Mouse (Mus musculus) urinary bladder, postnatal 36 days (tissue): ENCODE measurements around the gene Lrrc52.

Source experiments
- DNase-seq, 2 experiments: peaks; one replicate each; pipeline ENCODE4 v3.0.0; 2022; ENCODE audit warnings: low spot score in 2 of 2, mixed read lengths in 1 of 2

The Lrrc52 gene

GRCm38 (mm10) chr1:167466765-167467426, at the start of gene Lrrc52:
Lrrc52 (minus strand) TSS chr1:167466780.
- peak in 1 of 2 experiments; percentile 59 for DNase-seq

- no peak for DNase-seq
Observed at GRCm38 (mm10) chr1:167511621-167512020, 45.0 kb upstream of the Lrrc52 start.

DNA sequence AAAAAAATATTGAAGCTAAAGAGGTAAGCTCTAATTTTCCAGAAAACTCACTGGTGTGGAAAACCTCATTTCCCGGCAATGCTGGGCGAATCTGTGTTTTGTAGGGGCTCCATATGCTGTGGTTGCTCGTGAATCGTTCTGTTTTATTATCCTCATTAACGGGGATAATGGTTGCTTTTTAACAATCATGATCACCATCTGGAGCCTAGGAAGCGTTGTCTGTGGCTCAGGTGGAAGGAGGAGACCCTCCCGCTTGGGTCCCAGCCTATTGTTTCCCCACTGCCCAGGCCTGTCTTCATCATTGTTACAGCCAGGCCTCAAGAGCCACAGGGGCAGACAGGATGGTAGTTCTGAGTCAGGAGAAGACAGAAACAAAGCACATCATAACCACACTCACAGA, 39.5 kb upstream of the Lrrc52 start:
- no peak for DNase-seq

GRCm38 (mm10) chr1:167505427-167505826, 38.8 kb upstream of the Lrrc52 start:
- no peak for DNase-seq

- no peak for DNase-seq
Observed at GRCm38 (mm10) chr1:167499097-167499850, 32.7 kb upstream of the Lrrc52 start.

GRCm38 (mm10) chr1:167497991-167498390, 31.4 kb upstream of the Lrrc52 start:
- no peak for DNase-seq

DNA sequence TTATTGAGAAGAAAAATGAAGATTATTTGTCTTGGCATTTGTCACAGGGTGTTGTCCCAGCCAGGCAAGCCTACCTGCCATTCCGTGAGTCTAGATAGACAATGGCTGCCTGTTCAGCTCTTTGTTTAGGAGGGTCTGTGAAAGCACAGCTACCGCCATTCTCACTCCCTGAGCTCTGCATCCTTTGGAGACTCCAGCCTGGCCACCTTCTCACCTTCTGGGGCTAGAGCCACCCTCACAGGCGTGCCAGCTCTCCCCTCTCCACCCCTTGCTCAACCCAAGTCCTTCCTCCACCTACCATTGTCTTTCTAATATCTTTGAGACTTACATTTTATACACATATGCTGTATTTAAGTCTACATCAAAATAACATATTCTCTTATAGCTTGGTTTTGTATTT, 31.0 kb upstream of the Lrrc52 start:
- no peak for DNase-seq

DNA sequence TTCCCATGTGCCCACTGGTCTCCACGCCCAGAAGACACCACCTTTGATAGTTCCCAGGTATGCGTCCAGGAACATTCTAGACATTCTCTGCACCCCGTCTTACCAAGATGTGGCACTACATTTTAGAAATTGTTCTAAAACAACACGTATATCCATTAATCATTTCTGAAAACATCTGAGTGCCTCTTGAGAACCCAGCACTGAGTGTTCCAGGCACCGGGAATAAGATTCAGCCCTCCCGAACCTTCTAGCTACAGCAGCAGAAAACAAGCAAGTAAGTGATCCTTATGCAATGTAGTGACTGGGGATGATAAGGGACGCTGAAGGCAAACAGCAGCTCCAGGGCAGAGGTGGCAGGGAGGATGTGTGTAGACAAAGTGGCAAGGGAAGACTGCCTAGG, 24.9 kb upstream of the Lrrc52 start:
- no peak for DNase-seq

DNA sequence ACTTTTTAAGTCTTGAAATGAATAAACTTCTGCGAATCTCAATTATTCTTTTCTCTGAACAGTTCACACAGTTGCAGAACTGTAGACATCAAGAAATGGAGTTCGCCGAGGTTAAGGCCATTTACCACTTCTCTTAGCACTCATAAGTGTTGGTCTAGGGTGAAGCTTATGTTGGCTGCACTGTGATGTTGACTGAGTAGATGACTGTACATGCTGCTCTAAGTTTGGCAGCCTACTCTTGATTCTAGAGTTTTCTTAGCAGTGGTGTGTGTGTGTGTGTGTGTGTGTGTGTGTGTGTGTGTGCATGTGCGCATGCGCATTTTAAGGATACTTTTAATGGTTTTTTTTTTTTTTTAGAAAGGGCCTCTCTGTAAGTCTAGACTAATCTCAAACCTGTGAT, 21.4 kb upstream of the Lrrc52 start:
- no peak for DNase-seq

GRCm38 (mm10) chr1:167486959-167487680, 20.5 kb upstream of the Lrrc52 start:
- no peak for DNase-seq

DNA sequence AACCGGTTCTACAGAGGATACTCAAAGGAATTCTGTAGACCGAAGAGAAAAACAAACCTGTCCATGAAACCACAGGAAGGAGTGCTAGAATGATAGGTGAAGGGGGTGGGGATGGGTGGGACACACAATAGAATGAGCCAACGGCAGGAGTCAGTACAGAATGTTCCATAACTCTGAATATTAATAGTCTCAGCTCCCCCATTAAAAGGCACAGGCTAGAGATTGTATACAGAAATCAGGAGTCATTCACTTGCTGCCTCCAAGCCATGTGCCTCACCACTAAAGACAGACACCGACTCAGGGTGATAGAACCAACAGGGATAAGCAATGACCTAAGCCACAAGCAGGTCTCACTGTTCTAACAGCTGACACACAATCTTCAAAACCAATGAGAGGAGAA, 16.3 kb upstream of the Lrrc52 start:
- DNase-seq = no peak

DNA sequence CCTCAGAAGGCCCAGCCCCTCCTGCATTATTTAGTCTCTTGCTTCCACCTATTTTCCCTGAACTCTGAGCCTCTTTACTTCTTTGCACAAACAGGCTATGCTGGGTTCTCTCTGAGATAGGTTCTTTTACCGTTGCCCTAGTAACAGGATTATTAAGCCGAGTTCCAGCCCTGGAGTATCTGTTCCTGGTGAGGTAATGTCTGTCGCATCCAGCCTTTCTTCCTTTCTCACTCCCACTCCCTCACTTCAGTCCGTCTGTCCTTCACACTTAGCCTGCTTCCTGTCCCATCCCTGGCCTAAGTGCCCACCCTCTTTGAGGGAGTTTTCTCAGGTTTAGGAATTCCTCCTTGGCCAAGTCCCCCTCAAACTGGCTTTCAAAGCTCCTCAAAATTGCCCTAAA, 7.0 kb upstream of the Lrrc52 start:
- no peak for DNase-seq

DNA sequence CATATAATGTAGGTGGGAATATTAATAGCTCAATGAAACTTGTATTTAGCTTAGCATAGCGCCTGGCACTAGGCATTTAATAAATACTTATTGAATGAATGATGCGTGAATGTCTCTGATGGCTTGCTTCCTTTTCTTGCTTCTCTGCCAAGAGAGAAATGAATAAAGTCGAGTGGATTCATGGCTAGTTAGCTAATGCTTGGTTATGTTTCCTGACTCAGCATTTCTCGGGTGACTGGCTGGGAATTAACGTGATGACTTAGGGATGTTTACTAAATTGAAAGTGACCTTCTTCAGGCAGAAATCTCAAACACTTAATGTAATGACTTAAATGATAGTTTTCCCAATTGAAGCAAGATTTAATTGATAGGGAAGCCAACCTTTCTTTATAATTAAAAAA, 1.3 kb upstream of the Lrrc52 start:
- DNase-seq = no peak

- DNase-seq = no peak
Observed at GRCm38 (mm10) chr1:167457311-167457710, 9.3 kb downstream of the Lrrc52 start.

DNA sequence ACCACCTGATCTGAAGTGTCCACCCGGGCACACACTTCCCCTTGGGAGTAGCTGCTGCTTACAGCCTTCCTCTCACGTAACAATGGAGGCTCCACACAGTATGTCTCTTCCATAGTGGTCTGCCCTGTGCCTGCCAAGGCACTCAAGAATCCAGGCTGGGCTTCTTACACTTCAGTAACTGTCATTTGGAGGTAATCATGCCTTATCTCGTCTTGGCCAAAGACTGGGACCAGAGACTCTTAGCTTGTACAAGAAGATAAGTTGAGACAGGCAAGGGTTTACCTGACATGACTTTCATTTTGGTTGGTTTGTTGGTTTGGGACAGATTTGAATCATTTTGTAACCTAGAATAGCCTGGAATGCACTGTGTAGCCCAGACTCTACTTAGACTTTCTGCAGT, 13.5 kb downstream of the Lrrc52 start:
- DNase-seq = no peak

DNA sequence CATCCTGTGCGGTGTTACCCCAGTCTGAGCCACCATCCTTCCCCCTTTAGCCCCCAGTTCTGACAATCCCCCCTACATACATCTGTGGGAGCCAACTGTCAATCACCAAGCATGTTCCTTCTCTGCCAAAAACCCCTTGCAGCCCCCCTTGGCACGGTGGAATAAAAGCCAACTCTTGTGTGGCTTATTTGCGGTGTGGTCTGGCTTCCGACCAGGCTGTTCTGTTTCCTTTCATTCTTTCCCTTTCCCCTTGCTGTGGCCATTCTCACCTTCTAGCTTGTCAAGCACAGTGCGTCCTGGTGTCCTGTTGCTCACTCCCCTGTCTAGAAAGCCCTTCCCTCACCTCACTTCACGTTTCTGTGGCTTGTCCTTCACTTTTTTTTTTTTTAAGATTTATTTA, 14.1 kb downstream of the Lrrc52 start:
- DNase-seq = no peak

DNA sequence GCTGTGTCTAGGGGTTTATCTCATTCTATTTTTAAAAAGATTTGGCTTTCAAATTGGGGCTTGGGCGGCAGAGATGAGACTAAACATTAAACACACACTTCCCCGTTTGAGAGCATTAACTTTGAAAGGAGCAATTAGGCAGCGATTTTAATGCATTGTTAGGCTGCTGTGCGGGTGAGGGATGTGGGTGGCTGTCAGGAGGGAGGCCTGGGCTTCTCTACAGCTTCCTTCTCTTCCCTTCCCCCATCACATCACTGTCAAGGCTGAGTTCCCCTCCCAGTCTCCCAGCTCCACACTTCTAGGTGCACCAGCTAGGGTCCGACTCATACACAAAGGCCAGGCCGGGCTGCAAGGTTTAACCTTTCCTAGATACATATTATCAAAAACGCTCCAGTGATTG, 18.0 kb downstream of the Lrrc52 start:
- no peak for DNase-seq

DNA sequence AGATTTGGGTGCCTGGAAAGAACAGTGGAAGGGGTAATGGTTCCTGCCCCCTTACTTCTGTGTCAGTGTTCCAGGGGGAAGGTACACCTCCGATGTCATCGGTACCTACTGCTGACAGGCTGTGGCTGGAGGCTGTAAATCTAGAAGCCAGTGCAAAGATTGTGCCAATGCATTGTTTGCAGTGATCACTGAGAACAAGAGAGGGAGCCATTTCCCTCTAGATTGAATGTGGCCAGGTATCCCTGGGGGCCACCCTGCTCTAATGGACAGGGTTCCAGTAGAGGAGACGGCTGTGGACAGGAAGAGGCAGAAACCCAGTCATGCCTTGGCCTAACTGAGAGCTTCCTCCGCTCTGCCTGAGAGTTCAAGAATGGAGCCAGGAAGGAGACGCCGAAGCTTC, 18.5 kb downstream of the Lrrc52 start:
- DNase-seq = no peak

- DNase-seq = no peak
Observed at GRCm38 (mm10) chr1:167446516-167446915, 20.1 kb downstream of the Lrrc52 start.

DNA sequence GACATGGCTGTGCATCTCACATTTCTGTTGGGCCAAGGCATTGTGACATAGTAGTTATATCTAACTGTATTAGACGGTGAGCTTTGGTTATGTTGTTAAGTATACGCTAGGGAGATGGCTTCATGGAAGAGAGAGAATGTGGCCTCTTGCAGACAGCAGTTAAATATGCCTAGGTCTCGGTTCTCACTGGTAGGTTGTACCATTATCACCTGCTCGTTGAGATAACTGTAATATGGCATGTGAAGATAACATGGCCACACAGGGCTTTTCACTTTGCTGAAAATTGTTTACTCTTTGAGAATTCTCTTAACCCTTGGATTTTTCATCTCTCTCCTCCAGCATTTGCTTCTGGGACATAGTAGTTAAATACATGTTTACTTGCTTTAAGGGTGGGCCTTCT, 21.4 kb downstream of the Lrrc52 start:
- DNase-seq = no peak

GRCm38 (mm10) chr1:167438231-167438885, 28.2 kb downstream of the Lrrc52 start:
- DNase-seq = no peak

- no peak for DNase-seq
Observed at GRCm38 (mm10) chr1:167437091-167437490, 29.5 kb downstream of the Lrrc52 start.
